Mouse (Mus musculus): ENCODE results near the gene Paqr4. TPM values are rescaled to one million over a fixed set of nuclear protein-coding genes. Genes with fewer than 3 reads are reported as not detected.
A peak's percentile ranks its signal among the peaks of the same experiment; 100 is the strongest.

The Paqr4 gene
- total and polyA plus RNA-seq, 3 experiments = 1.0 to 2.8 (median 1.1) TPM

GRCm38 (mm10) chr17:23725477-23725876 lies 15.2 kb downstream of the Paqr4 start:
- dilution Hi-C loops (cut with MboI; ENCODE audit: extremely low pct_ligation_motif_present, extremely low pct_unique_long_range_greater_than_20kb, low sequenced_read_pairs) (no loop called here), in situ Hi-C loops (cut with MboI; ENCODE audit: low pct_ligation_motif_present, low pct_unique_long_range_greater_than_20kb, low sequenced_read_pairs) (loop anchor here (10.0 kb wide), 1 partner anchor 51 kb away; the partner anchor contains the start of genes Cldn6, Hcfc1r1, Thoc6 and Tnfrsf12a)
- peak overlapping the region; percentile 33; the same call in 1 of the 2 replicates for H3K27ac ChIP-seq (ENCODE audit: insufficient read depth, low read depth)

GRCm38 (mm10) chr17:23722376-23723125 lies 18.1 kb downstream of the Paqr4 start, which contains the start of gene 1520401A03Rik:
TSS of gene 1520401A03Rik (minus strand) at chr17:23722783.
- in situ Hi-C loops (cut with MboI; ENCODE audit: low pct_ligation_motif_present, low pct_unique_long_range_greater_than_20kb, low sequenced_read_pairs) = loop anchor here (10.0 kb wide), 1 partner anchor 48 kb away; the partner anchor contains the start of genes Cldn6, Hcfc1r1, Thoc6 and Tnfrsf12a
- peaks cover 4 to 23% of the 10 kb centered on the region in 2 experiments for H3K4me1 ChIP-seq (ENCODE audit: control insufficient read depth in 1 of 2, insufficient read depth in 2 of 2)
- H3K9ac ChIP-seq (ENCODE audit: insufficient read depth, low read depth) = no peak within 1 kb of the TSS
- H3K9me3 ChIP-seq (replicated peaks; ENCODE audit: low read length) = no peaks in the 10 kb centered on the region
- no peak within 1 kb of the TSS for H3K4me2 ChIP-seq (ENCODE audit: insufficient read depth, low read depth, poor library complexity, severe bottlenecking)
- no peak within 1 kb of the TSS for H3K4me3 ChIP-seq (replicated peaks in 1 of 3; ENCODE audit: low read depth in 2 of 3, low read length in 2 of 3, poor library complexity in 1 of 3)
- dilution Hi-C loops (cut with MboI; ENCODE audit: extremely low pct_ligation_motif_present, extremely low pct_unique_long_range_greater_than_20kb, low sequenced_read_pairs) = no loop called here
- no peak for TF ChIP-seq ZMIZ1 (IDR thresholded peaks at IDR 0.05; ENCODE audit: low read depth, low read length)
- no peaks in the 10 kb centered on the region for H3K36me3 ChIP-seq (replicated peaks in 1 of 2; ENCODE audit: control insufficient read depth in 1 of 2, insufficient read depth in 1 of 2, low read length in 1 of 2)
- peaks cover 40% of the 10 kb centered on the region for H3K27me3 ChIP-seq (replicated peaks)
- no peak for DNase-seq (ENCODE audit: extremely low read depth)
- H3K79me2 ChIP-seq (replicated peaks; ENCODE audit: control insufficient read depth, extremely low read depth, insufficient read depth, poor library complexity, severe bottlenecking) = no peaks in the 10 kb centered on the region
- H3K27ac ChIP-seq (ENCODE audit: insufficient read depth, low read depth) = no peak within 1 kb of the TSS

More at GRCm38 (mm10) chr17:23725477-23725876, 15.2 kb downstream of the Paqr4 start:
- H3K27me3 ChIP-seq (replicated peaks) = peaks cover 19% of the 10 kb centered on the region
- H3K36me3 ChIP-seq (replicated peaks in 1 of 2; ENCODE audit: control insufficient read depth in 1 of 2, insufficient read depth in 1 of 2, low read length in 1 of 2) = peaks cover 0 to 2% of the 10 kb centered on the region in 2 experiments
- H3K4me1 ChIP-seq (ENCODE audit: control insufficient read depth in 1 of 2, insufficient read depth in 2 of 2) = peaks cover 4 to 28% of the 10 kb centered on the region in 2 experiments
- no peaks in the 10 kb centered on the region; the same call in 1 of the 2 replicates for H3K79me2 ChIP-seq (replicated peaks; ENCODE audit: control insufficient read depth, extremely low read depth, insufficient read depth, poor library complexity, severe bottlenecking)
- no peak for DNase-seq (ENCODE audit: extremely low read depth)
- no peaks in the 10 kb centered on the region for H3K9me3 ChIP-seq (replicated peaks; ENCODE audit: low read length)
- H3K4me2 ChIP-seq (ENCODE audit: insufficient read depth, low read depth, poor library complexity, severe bottlenecking) = peak overlapping the region; percentile 73
- 0 out of 2 replicates have a peak, but pooled peaks have one; percentile 7 for TF ChIP-seq SIN3A (IDR thresholded peaks at IDR 0.05; ENCODE audit: low read length)
- TF ChIP-seq HCFC1 (IDR thresholded peaks at IDR 0.05; ENCODE audit: low read depth, low read length) = no peak
- TF ChIP-seq MYC (IDR thresholded peaks at IDR 0.05; ENCODE audit: low read depth, low read length) = 0 out of 2 replicates have a peak, but pooled peaks have one; percentile 3
- peak overlapping the region; percentile 50 to 84 (median 61) for H3K4me3 ChIP-seq (replicated peaks in 1 of 3; ENCODE audit: low read depth in 2 of 3, low read length in 2 of 3, poor library complexity in 1 of 3)
- H3K9ac ChIP-seq (ENCODE audit: insufficient read depth, low read depth) = peak overlapping the region; percentile 75

- Histone ChIP-seq H3K9me3 (replicated peaks; ENCODE audit: low read length) (no peaks in the 10 kb centered on the region), H3K4me3 (replicated peaks in 1 of 3; ENCODE audit: low read depth in 2 of 3, low read length in 2 of 3, poor library complexity in 1 of 3) (no peak overlapping the region), H3K4me2 (ENCODE audit: insufficient read depth, low read depth, poor library complexity, severe bottlenecking) (no peak overlapping the region), H3K4me1 (ENCODE audit: control insufficient read depth in 1 of 2, insufficient read depth in 2 of 2) (peaks cover 4 to 17% of the 10 kb centered on the region in 2 experiments), H3K9ac (ENCODE audit: insufficient read depth, low read depth) (no peak overlapping the region), H3K36me3 (replicated peaks in 1 of 2; ENCODE audit: control insufficient read depth in 1 of 2, insufficient read depth in 1 of 2, low read length in 1 of 2) (no peaks in the 10 kb centered on the region), H3K27ac (ENCODE audit: insufficient read depth, low read depth) (no peak overlapping the region), H3K27me3 (replicated peaks) (peaks cover 45% of the 10 kb centered on the region), H3K79me2 (replicated peaks; ENCODE audit: control insufficient read depth, extremely low read depth, insufficient read depth, poor library complexity, severe bottlenecking) (no peaks in the 10 kb centered on the region)
- no peak for DNase-seq (ENCODE audit: extremely low read depth)
- TF ChIP-seq SIN3A (IDR thresholded peaks at IDR 0.05; ENCODE audit: low read length) (no peak), MXI1 (IDR thresholded peaks at IDR 0.05; ENCODE audit: low read depth, low read length) (no peak), UBTF (IDR thresholded peaks at IDR 0.05; ENCODE audit: low read depth, low read length) (no peak)
- dilution Hi-C loops (cut with MboI; ENCODE audit: extremely low pct_ligation_motif_present, extremely low pct_unique_long_range_greater_than_20kb, low sequenced_read_pairs) (no loop called here), in situ Hi-C loops (cut with MboI; ENCODE audit: low pct_ligation_motif_present, low pct_unique_long_range_greater_than_20kb, low sequenced_read_pairs) (loop anchor here (10.0 kb wide), 1 partner anchor 47 kb away; the partner anchor contains the start of genes Cldn6, Hcfc1r1, Thoc6 and Tnfrsf12a)
Observed at GRCm38 (mm10) chr17:23721886-23722285, 18.8 kb downstream of the Paqr4 start.
